Mouse (Mus musculus) heart, adult 11 months (tissue): ENCODE measurements around the gene Glod4.

ENCODE experiments used
- DNase-seq: peaks from one replicate; pipeline ENCODE4 v3.0.0; 2022

Glod4 gene

GRCm38 (mm10) chr11:76196977-76197469 lies 46.5 kb downstream of the Glod4 start:
- no peak for DNase-seq

GRCm38 (mm10) chr11:76196275-76196976 lies 47.1 kb downstream of the Glod4 start:
- peak; percentile 76 for DNase-seq

GRCm38 (mm10) chr11:76186908-76187307 lies 56.6 kb downstream of the Glod4 start:
- DNase-seq = no peak

- DNase-seq = no peak
Observed at GRCm38 (mm10) chr11:76183745-76184144, 59.8 kb downstream of the Glod4 start.

GRCm38 (mm10) chr11:76180146-76180540 lies 63.4 kb downstream of the Glod4 start:
- DNase-seq = peak; percentile 87

- peak; percentile 99 for DNase-seq
Observed at GRCm38 (mm10) chr11:76179495-76180145, 63.9 kb downstream of the Glod4 start, which contains the start of the genes Vps53 and Fam57a. Vps53 (minus strand) TSS chr11:76179647. Fam57a (plus strand) TSS chr11:76179671.

GRCm38 (mm10) chr11:76178726-76179494 lies 64.6 kb downstream of the Glod4 start:
- DNase-seq = peak; percentile 91

GRCm38 (mm10) chr11:76170207-76170606 lies 73.3 kb downstream of the Glod4 start:
- DNase-seq = no peak

- DNase-seq = no peak
Observed at GRCm38 (mm10) chr11:76168976-76169375, 74.5 kb downstream of the Glod4 start.

GRCm38 (mm10) chr11:76167079-76167765 lies 76.3 kb downstream of the Glod4 start:
- peak; percentile 93 for DNase-seq

- peak; percentile 85 for DNase-seq
Observed at GRCm38 (mm10) chr11:76166657-76167056, 76.9 kb downstream of the Glod4 start.

GRCm38 (mm10) chr11:76160251-76160650 lies 83.3 kb downstream of the Glod4 start:
- DNase-seq = no peak

GRCm38 (mm10) chr11:76158375-76158774 lies 85.2 kb downstream of the Glod4 start:
- no peak for DNase-seq

GRCm38 (mm10) chr11:76154861-76155260 lies 88.7 kb downstream of the Glod4 start:
- no peak for DNase-seq

- no peak for DNase-seq
Observed at GRCm38 (mm10) chr11:76154200-76154599, 89.3 kb downstream of the Glod4 start.

- DNase-seq = no peak
Observed at GRCm38 (mm10) chr11:76153236-76153951, 90.1 kb downstream of the Glod4 start.

GRCm38 (mm10) chr11:76150980-76151379 lies 92.5 kb downstream of the Glod4 start:
- no peak for DNase-seq

GRCm38 (mm10) chr11:76148055-76149008 lies 95.2 kb downstream of the Glod4 start:
- no peak for DNase-seq

GRCm38 (mm10) chr11:76146187-76147010 lies 97.1 kb downstream of the Glod4 start:
- DNase-seq = peak; percentile 82

- no peak for DNase-seq
Observed at GRCm38 (mm10) chr11:76145169-76145568, 98.4 kb downstream of the Glod4 start.
